Mouse (Mus musculus) left cerebral cortex, adult 18-20 months (tissue): ENCODE measurements around the gene Zswim5. TPM values are rescaled to one million over a fixed set of nuclear protein-coding genes. Genes with fewer than 3 reads are reported as not detected.

Experiments used
- DNase-seq, 2 experiments: peaks; one replicate each; pipeline ENCODE4 v3.0.0; 2021 to 2022; ENCODE audit warnings: low spot score in 2 of 2, mixed read lengths in 1 of 2
- total RNA-seq, 2 experiments: library from RNA; stranded (reverse); gene quantifications; 2 replicates each; pipeline ENCODE4 v1.2.3; 2021

Zswim5 gene
- total RNA-seq, 2 experiments from 2014 or later, result 9.6 to 10.9 TPM

- no peak for DNase-seq
Observed at GRCm38 (mm10) chr4:116911202-116911601, 34.0 kb downstream of the Zswim5 start.

- no peak for DNase-seq
Observed at GRCm38 (mm10) chr4:116913318-116913717, 36.1 kb downstream of the Zswim5 start.

GRCm38 (mm10) chr4:116928006-116928651 is 51.0 kb downstream of the Zswim5 start:
- DNase-seq, result no peak

- no peak for DNase-seq
Observed at GRCm38 (mm10) chr4:116939585-116939984, 62.4 kb downstream of the Zswim5 start.

- DNase-seq, result no peak
Observed at GRCm38 (mm10) chr4:116942695-116943094, 65.5 kb downstream of the Zswim5 start.

GRCm38 (mm10) chr4:116944055-116944454 is 66.9 kb downstream of the Zswim5 start:
- no peak for DNase-seq

- no peak for DNase-seq
Observed at GRCm38 (mm10) chr4:116951642-116952041, 74.5 kb downstream of the Zswim5 start.

GRCm38 (mm10) chr4:116954951-116955350 is 77.8 kb downstream of the Zswim5 start:
- DNase-seq, result no peak

GRCm38 (mm10) chr4:116976503-116976902 is 99.3 kb downstream of the Zswim5 start:
- DNase-seq, result no peak

- DNase-seq, result no peak
Observed at GRCm38 (mm10) chr4:116985681-116986080, 108.5 kb downstream of the Zswim5 start.

GRCm38 (mm10) chr4:116986400-116987121 is 109.4 kb downstream of the Zswim5 start:
- DNase-seq, result peak; percentile 59 to 61

GRCm38 (mm10) chr4:116987122-116987456 is 109.9 kb downstream of the Zswim5 start:
- no peak for DNase-seq

GRCm38 (mm10) chr4:116989731-116990130 is 112.6 kb downstream of the Zswim5 start:
- DNase-seq, result no peak

GRCm38 (mm10) chr4:116991366-116991765 is 114.2 kb downstream of the Zswim5 start:
- DNase-seq, result peak; percentile 84 to 87

GRCm38 (mm10) chr4:116993672-116994621 is 116.8 kb downstream of the Zswim5 start, which contains the start of gene Urod:
Gene Urod (minus strand): TSS chr4:116994413.
- DNase-seq, result peak; percentile 93 to 94

- DNase-seq, result peak; percentile 37 to 60
Observed at GRCm38 (mm10) chr4:116995131-116995797, 118.1 kb downstream of the Zswim5 start, which contains the start of gene Hectd3. Gene Hectd3 (plus strand): TSS chr4:116995317.

GRCm38 (mm10) chr4:116995798-116996135 is 118.6 kb downstream of the Zswim5 start:
- peak in 1 of 2 experiments; percentile 27 for DNase-seq

- DNase-seq, result no peak
Observed at GRCm38 (mm10) chr4:116999513-117000154, 122.5 kb downstream of the Zswim5 start.

- DNase-seq, result no peak
Observed at GRCm38 (mm10) chr4:117001957-117002356, 124.8 kb downstream of the Zswim5 start.
